Mouse (Mus musculus): ENCODE measurements around the gene Lrrc15.

GRCm38 (mm10) chr16:30234636-30235546 lies 48.2 kb downstream of the Lrrc15 start:
- TF ChIP-seq CTCF (IDR thresholded peaks at IDR 0.05; ENCODE audit: low read depth) (no peak), EP300 (IDR thresholded peaks at IDR 0.05; ENCODE audit: low read depth) (no peak)

All from liver, postnatal 0 days (tissue).